Mouse (Mus musculus): ENCODE data around the gene Amigo3. TPM values are rescaled to one million over a fixed set of nuclear protein-coding genes. Genes with fewer than 3 reads are reported as not detected.

Amigo3 gene
- polyA plus RNA-seq, 1 experiment from 2014 or later, result 3.1 TPM

DNA sequence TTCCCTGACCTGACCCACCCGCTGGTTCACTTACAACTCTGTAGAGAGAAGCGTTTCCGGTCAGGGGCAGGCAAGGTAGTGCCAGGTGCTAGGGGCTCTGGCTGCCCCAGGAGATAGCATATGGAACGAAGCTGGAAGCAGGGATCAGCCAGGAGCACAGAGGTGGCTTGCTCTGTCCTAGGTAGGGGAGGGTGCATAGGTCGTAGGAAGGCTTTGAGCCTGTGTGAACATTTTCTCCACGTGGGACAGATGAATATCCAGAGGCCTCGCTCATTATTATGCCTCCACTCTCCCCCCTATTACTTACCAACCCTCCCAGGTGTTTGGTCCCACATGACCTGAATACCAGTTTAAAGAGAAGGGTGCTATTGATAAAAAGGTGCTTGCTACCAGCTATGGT is 548 bp upstream of the Amigo3 start:
- H3K36me3 ChIP-seq (ENCODE audit: insufficient read depth), result peaks cover 61% of the 10 kb centered on the region
- 67% methylated on average over 7 of the region's 7 CpGs for WGBS

DNA sequence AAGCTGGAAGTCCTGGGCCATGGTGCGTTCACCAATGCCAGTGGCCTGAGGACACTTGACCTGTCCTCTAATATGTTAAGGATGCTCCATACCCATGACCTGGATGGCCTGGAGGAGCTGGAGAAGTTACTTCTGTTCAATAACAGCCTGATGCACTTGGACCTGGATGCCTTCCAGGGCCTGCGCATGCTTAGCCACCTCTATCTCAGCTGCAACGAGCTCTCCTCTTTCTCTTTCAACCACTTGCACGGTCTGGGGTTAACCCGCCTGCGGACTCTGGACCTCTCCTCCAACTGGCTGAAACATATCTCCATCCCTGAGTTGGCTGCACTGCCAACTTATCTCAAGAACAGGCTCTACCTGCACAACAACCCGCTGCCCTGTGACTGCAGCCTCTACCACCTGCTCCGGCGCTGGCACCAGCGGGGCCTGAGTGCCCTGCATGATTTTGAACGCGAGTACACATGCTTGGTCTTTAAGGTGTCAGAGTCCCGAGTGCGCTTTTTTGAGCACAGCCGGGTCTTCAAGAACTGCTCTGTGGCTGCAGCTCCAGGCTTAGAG is 786 bp downstream of the Amigo3 start:
- Histone ChIP-seq H3K4me1 (ENCODE audit: insufficient read depth) (peaks cover 5% of the 10 kb centered on the region; the same call in 1 of the 2 replicates), H3K27ac (ENCODE audit: low read depth) (peak overlapping the region; percentile 73; the same call in 1 of the 2 replicates), H3K4me2 (peak overlapping the region; percentile 53), H3K4me3 (ENCODE audit: low read depth, low read length) (no peak overlapping the region), H3K36me3 (ENCODE audit: insufficient read depth) (peaks cover 71% of the 10 kb centered on the region), H3K27me3 (ENCODE audit: insufficient read depth, low read length) (no peaks in the 10 kb centered on the region), H3K9me3 (ENCODE audit: low read depth, low read length) (no peaks in the 10 kb centered on the region), H3K9ac (no peak overlapping the region)
- whole genome bisulfite sequencing, result 89% methylated on average over 15 of the region's 15 CpGs
- no peak for TF ChIP-seq CTCF (IDR thresholded peaks at IDR 0.05; ENCODE audit: low read depth)
- ATAC-seq (ENCODE audit: insufficient read depth) (no peak), DNase-seq (no peak)

More for the DNA sequence above, 548 bp upstream of the Amigo3 start:
- H3K9ac ChIP-seq, result no peak overlapping the region
- DNase-seq, result no peak
- H3K4me1 ChIP-seq (ENCODE audit: insufficient read depth), result peaks cover 7% of the 10 kb centered on the region; the same call in 1 of the 2 replicates
- no peak overlapping the region for H3K4me2 ChIP-seq
- no peak for TF ChIP-seq CTCF (IDR thresholded peaks at IDR 0.05; ENCODE audit: low read depth)
- no peak overlapping the region for H3K27ac ChIP-seq (ENCODE audit: low read depth)
- H3K27me3 ChIP-seq (ENCODE audit: insufficient read depth, low read length), result no peaks in the 10 kb centered on the region
- no peaks in the 10 kb centered on the region for H3K9me3 ChIP-seq (ENCODE audit: low read depth, low read length)
- H3K4me3 ChIP-seq (ENCODE audit: low read depth, low read length), result no peak overlapping the region
- ATAC-seq (ENCODE audit: insufficient read depth), result no peak

- DNase-seq (no peak), ATAC-seq (ENCODE audit: insufficient read depth) (no peak)
- H3K9me3 ChIP-seq (ENCODE audit: low read depth, low read length), result no peaks in the 10 kb centered on the region
- H3K4me1 ChIP-seq (ENCODE audit: insufficient read depth), result peaks cover 5% of the 10 kb centered on the region; the same call in 1 of the 2 replicates
- no peak overlapping the region for H3K27ac ChIP-seq (ENCODE audit: low read depth)
- H3K9ac ChIP-seq, result no peak overlapping the region
- TF ChIP-seq CTCF (IDR thresholded peaks at IDR 0.05; ENCODE audit: low read depth), result no peak
- 84% methylated on average over 22 of the region's 22 CpGs for WGBS
- no peak overlapping the region for H3K4me2 ChIP-seq
- H3K36me3 ChIP-seq (ENCODE audit: insufficient read depth), result peaks cover 79% of the 10 kb centered on the region
- no peak overlapping the region for H3K4me3 ChIP-seq (ENCODE audit: low read depth, low read length)
- H3K27me3 ChIP-seq (ENCODE audit: insufficient read depth, low read length), result no peaks in the 10 kb centered on the region
Measured at GRCm38 (mm10) chr9:108054331-108055040, 1.5 kb downstream of the Amigo3 start.

- TF ChIP-seq CTCF (IDR thresholded peaks at IDR 0.05; ENCODE audit: low read depth), result no peak
- ATAC-seq (ENCODE audit: insufficient read depth) (no peak), DNase-seq (no peak)
- H3K4me1 ChIP-seq (ENCODE audit: insufficient read depth), result peaks cover 5% of the 10 kb centered on the region; the same call in 1 of the 2 replicates
- no peak overlapping the region for H3K4me2 ChIP-seq
- no peaks in the 10 kb centered on the region for H3K27me3 ChIP-seq (ENCODE audit: insufficient read depth, low read length)
- H3K27ac ChIP-seq (ENCODE audit: low read depth), result no peak overlapping the region
- H3K36me3 ChIP-seq (ENCODE audit: insufficient read depth), result peaks cover 81% of the 10 kb centered on the region
- H3K9me3 ChIP-seq (ENCODE audit: low read depth, low read length), result no peaks in the 10 kb centered on the region
- no peak overlapping the region for H3K4me3 ChIP-seq (ENCODE audit: low read depth, low read length)
- WGBS, result 58% methylated on average over 1 of the region's 1 CpGs
- no peak overlapping the region for H3K9ac ChIP-seq
Measured at GRCm38 (mm10) chr9:108055061-108055460, 2.1 kb downstream of the Amigo3 start.

- Histone ChIP-seq H3K27ac (ENCODE audit: low read depth) (no peak overlapping the region), H3K4me3 (ENCODE audit: low read depth, low read length) (no peak overlapping the region), H3K9ac (no peak overlapping the region), H3K27me3 (ENCODE audit: insufficient read depth, low read length) (no peaks in the 10 kb centered on the region), H3K36me3 (ENCODE audit: insufficient read depth) (peaks cover 76% of the 10 kb centered on the region), H3K4me2 (no peak overlapping the region), H3K4me1 (ENCODE audit: insufficient read depth) (peaks cover 5% of the 10 kb centered on the region; the same call in 1 of the 2 replicates), H3K9me3 (ENCODE audit: low read depth, low read length) (no peaks in the 10 kb centered on the region)
- ATAC-seq (ENCODE audit: insufficient read depth), result no peak
- DNase-seq, result no peak
- WGBS, result 80% methylated on average over 6 of the region's 6 CpGs
- TF ChIP-seq CTCF (IDR thresholded peaks at IDR 0.05; ENCODE audit: low read depth), result no peak
Measured at GRCm38 (mm10) chr9:108055661-108056237, 2.8 kb downstream of the Amigo3 start.

DNA sequence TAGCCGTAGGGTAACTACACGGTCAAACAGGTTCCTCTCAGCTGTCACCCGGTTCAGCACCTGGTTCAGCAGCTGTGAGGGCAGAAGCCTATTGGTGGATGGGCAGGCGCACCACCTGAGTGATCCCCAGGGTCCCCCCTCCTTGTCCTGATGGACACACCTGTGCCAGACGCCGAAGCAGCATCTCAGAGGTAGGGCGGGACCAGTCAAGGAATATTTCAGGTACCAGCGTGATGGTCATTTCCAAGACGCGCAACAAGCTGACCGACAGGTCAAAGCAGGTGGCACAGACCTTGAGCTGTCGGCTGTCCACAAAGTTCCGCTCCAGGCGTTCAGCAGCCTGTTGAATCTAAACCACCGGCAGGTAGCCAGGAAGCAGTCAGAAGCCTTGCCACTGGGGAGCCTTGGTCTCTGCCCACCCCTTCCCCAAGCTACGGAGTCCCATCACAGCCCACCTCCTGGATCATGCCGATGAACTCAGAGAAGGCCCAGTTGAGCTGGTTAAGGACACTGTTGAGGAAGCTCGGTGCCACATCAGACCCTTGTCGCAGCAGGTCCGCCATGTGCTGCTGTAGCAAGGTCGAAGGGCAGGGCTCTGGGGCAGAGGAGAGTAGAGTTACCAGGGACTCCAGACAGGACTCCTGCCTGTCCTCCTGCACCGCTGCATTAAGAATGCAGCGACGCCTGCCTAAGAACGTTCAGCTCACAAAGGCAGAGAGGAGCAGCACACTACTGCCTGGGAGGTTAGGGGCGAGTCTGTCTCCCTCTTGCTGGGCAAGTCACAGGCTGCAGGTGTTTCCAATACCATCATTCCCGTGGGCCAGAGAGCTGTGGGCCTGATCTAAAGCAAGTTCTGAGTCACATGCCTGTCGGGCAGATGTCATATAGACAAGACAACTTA is 3.7 kb downstream of the Amigo3 start:
- 77% methylated on average over 28 of the region's 28 CpGs for WGBS
- ATAC-seq (ENCODE audit: insufficient read depth), result no peak
- no peak for TF ChIP-seq CTCF (IDR thresholded peaks at IDR 0.05; ENCODE audit: low read depth)
- H3K4me2 ChIP-seq, result no peak overlapping the region
- peaks cover 70% of the 10 kb centered on the region for H3K36me3 ChIP-seq (ENCODE audit: insufficient read depth)
- DNase-seq, result no peak
- H3K9me3 ChIP-seq (ENCODE audit: low read depth, low read length), result no peaks in the 10 kb centered on the region
- no peaks in the 10 kb centered on the region for H3K27me3 ChIP-seq (ENCODE audit: insufficient read depth, low read length)
- H3K27ac ChIP-seq (ENCODE audit: low read depth), result no peak overlapping the region
- H3K9ac ChIP-seq, result no peak overlapping the region
- H3K4me3 ChIP-seq (ENCODE audit: low read depth, low read length), result no peak overlapping the region
- peaks cover 5% of the 10 kb centered on the region; the same call in 1 of the 2 replicates for H3K4me1 ChIP-seq (ENCODE audit: insufficient read depth)
